Mouse (Mus musculus) kidney, embryonic 16.5 days (tissue): ENCODE measurements around the gene Gadd45b. TPM values are rescaled to one million over a fixed set of nuclear protein-coding genes. Genes with fewer than 3 reads are reported as not detected.

Experiments
- ATAC-seq: fragments of 200-750 bp; cut with Nextera tagmentation; 2 replicates; pipeline ENCODE4 v1.8.0; 2017; ENCODE audit warnings: moderate TSS enrichment; ENCODE audit not compliant: low FRiP score, low TSS enrichment
- H3K27ac ChIP-seq: fragments of 300-500 bp; sonication (generic); 2 replicates; pipeline ENCODE4 v1.5.1; 2014; ENCODE audit warnings: low read length
- H3K27me3 ChIP-seq: fragments of 300-500 bp; sonication (generic); 2 replicates; pipeline ENCODE4 v1.6.1; 2014; ENCODE audit warnings: low read length, control low read depth, mixed read lengths; ENCODE audit not compliant: insufficient read depth
- H3K36me3 ChIP-seq: fragments of 300-500 bp; sonication (generic); 2 replicates; pipeline ENCODE4 v1.6.1; 2014; ENCODE audit warnings: low read length, control low read depth, mixed read lengths; ENCODE audit not compliant: insufficient read depth
- H3K4me1 ChIP-seq: fragments of 300-500 bp; sonication (generic); 2 replicates; pipeline ENCODE4 v1.6.1; 2014; ENCODE audit warnings: low read length, control low read depth, mixed read lengths; ENCODE audit not compliant: insufficient read depth
- H3K4me2 ChIP-seq: fragments of 300-500 bp; sonication (generic); replicated peaks from 2 replicates; pipeline ENCODE4 v1.6.1; 2014; ENCODE audit warnings: low read depth, low read length
- H3K4me3 ChIP-seq: fragments of 300-500 bp; sonication (generic); 2 replicates; pipeline ENCODE4 v1.5.1; 2014; ENCODE audit warnings: mild to moderate bottlenecking, low read length
- H3K9ac ChIP-seq: fragments of 300-500 bp; sonication (generic); replicated peaks from 2 replicates; pipeline ENCODE4 v1.6.1; 2014; ENCODE audit warnings: low read length
- H3K9me3 ChIP-seq: fragments of 300-500 bp; sonication (generic); 2 replicates; pipeline ENCODE4 v1.6.1; 2016; ENCODE audit warnings: low read length, control low read depth
- WGBS: fragments of 180-500 bp; shearing (Covaris S2); extraction: QIAGEN DNeasy Blood & Tissue Kit; methylation state at CpG from one replicate; pipeline ENCODE4 v1.1.7; 2014; 5-methylcytosine and 5-hydroxymethylcytosine counted together
- polyA plus RNA-seq: library from polyadenylated mRNA; unstranded; fragments of >200 nt; fragmentation: Nextera tagmentation; extraction: Ambion mirVana; gene quantifications from 2 replicates; pipeline ENCODE4 v1.2.1, GENCODE M21; 2015

The Gadd45b gene
- polyA plus RNA-seq, 1 experiment from 2014 or later = 24.1 TPM

GRCm38 (mm10) chr10:80899074-80899473 is 30.8 kb upstream of the Gadd45b start:
- H3K9me3 ChIP-seq = no peaks in the 10 kb centered on the region
- H3K4me1 ChIP-seq = peaks cover 11% of the 10 kb centered on the region
- H3K27me3 ChIP-seq = no peaks in the 10 kb centered on the region
- 0 out of 2 replicates have a peak overlapping the region, but pooled peaks have one; percentile 82 for H3K4me2 ChIP-seq
- no peak overlapping the region for H3K4me3 ChIP-seq
- ATAC-seq = no peak
- WGBS = 91% methylated on average over 8 of the region's 8 CpGs
- H3K9ac ChIP-seq = no peak overlapping the region
- peaks cover 18% of the 10 kb centered on the region for H3K36me3 ChIP-seq
- no peak overlapping the region for H3K27ac ChIP-seq

- WGBS = 7% methylated on average over 25 of the region's 25 CpGs
- peak overlapping the region; percentile 87 for H3K4me3 ChIP-seq
- no peak overlapping the region; the same call in 1 of the 2 replicates for H3K27ac ChIP-seq
- peak overlapping the region; percentile 87 for H3K9ac ChIP-seq
- H3K4me2 ChIP-seq = peak overlapping the region; percentile 82
- H3K36me3 ChIP-seq = peaks cover 25% of the 10 kb centered on the region
- H3K9me3 ChIP-seq = no peaks in the 10 kb centered on the region
- ATAC-seq = no peak
- peaks cover 11% of the 10 kb centered on the region for H3K4me1 ChIP-seq
- H3K27me3 ChIP-seq = no peaks in the 10 kb centered on the region
Observed at GRCm38 (mm10) chr10:80899591-80900317, 30.1 kb upstream of the Gadd45b start.

- Histone ChIP-seq H3K27me3 (no peaks in the 10 kb centered on the region), H3K9ac (peak within 1 kb of the TSS; percentile 87), H3K27ac (peak within 1 kb of the TSS; percentile 87), H3K9me3 (no peaks in the 10 kb centered on the region), H3K4me3 (peak within 1 kb of the TSS; percentile 87), H3K4me2 (peak within 1 kb of the TSS; percentile 82), H3K4me1 (peaks cover 11% of the 10 kb centered on the region), H3K36me3 (peaks cover 32% of the 10 kb centered on the region)
- peak; percentile 95 for ATAC-seq
- under 1% methylated on average over 72 of the region's 72 CpGs for WGBS
Observed at GRCm38 (mm10) chr10:80900318-80901247, 29.3 kb upstream of the Gadd45b start, which contains the start of gene Timm13. Timm13 (minus strand) TSS chr10:80900969.

GRCm38 (mm10) chr10:80901409-80902272 is 28.2 kb upstream of the Gadd45b start:
- H3K4me3 ChIP-seq = no peak overlapping the region; the same call in 1 of the 2 replicates
- H3K27me3 ChIP-seq = no peaks in the 10 kb centered on the region
- peak overlapping the region; percentile 41 for H3K4me2 ChIP-seq
- H3K9me3 ChIP-seq = no peaks in the 10 kb centered on the region
- 88% methylated on average over 19 of the region's 19 CpGs for WGBS
- no peak for ATAC-seq
- peak overlapping the region; percentile 1 for H3K9ac ChIP-seq
- peaks cover 43% of the 10 kb centered on the region for H3K36me3 ChIP-seq
- peaks cover 11% of the 10 kb centered on the region for H3K4me1 ChIP-seq
- H3K27ac ChIP-seq = peak overlapping the region; percentile 61

- Histone ChIP-seq H3K36me3 (peaks cover 46% of the 10 kb centered on the region), H3K27ac (no peak overlapping the region), H3K9ac (no peak overlapping the region), H3K27me3 (no peaks in the 10 kb centered on the region), H3K4me3 (no peak overlapping the region), H3K9me3 (no peaks in the 10 kb centered on the region), H3K4me1 (peaks cover 11% of the 10 kb centered on the region), H3K4me2 (no peak overlapping the region)
- no peak for ATAC-seq
- WGBS = 88% methylated on average over 9 of the region's 9 CpGs
Observed at GRCm38 (mm10) chr10:80902273-80902940, 27.5 kb upstream of the Gadd45b start.

- ATAC-seq = no peak
- H3K9ac ChIP-seq = no peak overlapping the region
- H3K4me3 ChIP-seq = no peak overlapping the region
- H3K9me3 ChIP-seq = no peaks in the 10 kb centered on the region
- no peaks in the 10 kb centered on the region for H3K27me3 ChIP-seq
- 89% methylated on average over 10 of the region's 10 CpGs for WGBS
- peaks cover 54% of the 10 kb centered on the region for H3K36me3 ChIP-seq
- no peak overlapping the region for H3K4me2 ChIP-seq
- peaks cover 7% of the 10 kb centered on the region for H3K4me1 ChIP-seq
- no peak overlapping the region for H3K27ac ChIP-seq
Observed at GRCm38 (mm10) chr10:80903282-80903681, 26.6 kb upstream of the Gadd45b start.

GRCm38 (mm10) chr10:80904004-80904693 is 25.7 kb upstream of the Gadd45b start:
- Histone ChIP-seq H3K4me2 (no peak overlapping the region), H3K9me3 (no peaks in the 10 kb centered on the region), H3K27ac (no peak overlapping the region), H3K4me3 (no peak overlapping the region), H3K36me3 (peaks cover 55% of the 10 kb centered on the region), H3K9ac (no peak overlapping the region), H3K27me3 (no peaks in the 10 kb centered on the region), H3K4me1 (peaks cover 7% of the 10 kb centered on the region)
- no peak for ATAC-seq
- WGBS = 82% methylated on average over 28 of the region's 28 CpGs

- Histone ChIP-seq H3K4me3 (no peak overlapping the region), H3K9ac (no peak overlapping the region), H3K9me3 (no peaks in the 10 kb centered on the region), H3K27me3 (no peaks in the 10 kb centered on the region), H3K27ac (no peak overlapping the region), H3K36me3 (peaks cover 61% of the 10 kb centered on the region), H3K4me2 (no peak overlapping the region), H3K4me1 (peaks cover 2% of the 10 kb centered on the region)
- ATAC-seq = no peak
- 83% methylated on average over 11 of the region's 11 CpGs for WGBS
Observed at GRCm38 (mm10) chr10:80904709-80905108, 25.2 kb upstream of the Gadd45b start.
